Mouse (Mus musculus) layer of hippocampus, postnatal 14 days (tissue): ENCODE data around the gene Sppl3. TPM values are rescaled to one million over a fixed set of nuclear protein-coding genes. Genes with fewer than 3 reads are reported as not detected.
"Not testable (repeated sequence)": the region's sequence is repeated elsewhere in the genome, so short reads cannot be mapped to it uniquely, and the experiment has no call there.

Experiments
- DNase-seq, 2 experiments: peaks; one replicate each; pipeline ENCODE4 v3.0.0; 2021 to 2022; ENCODE audit warnings: low spot score in 2 of 2, mixed read lengths in 1 of 2
- total RNA-seq, 2 experiments: library from RNA; stranded (reverse); gene quantifications; 2 replicates each; pipeline ENCODE4 v1.2.3; 2021

The Sppl3 gene
- total RNA-seq, 2 experiments from 2014 or later: 89.6 to 90.5 TPM

DNA sequence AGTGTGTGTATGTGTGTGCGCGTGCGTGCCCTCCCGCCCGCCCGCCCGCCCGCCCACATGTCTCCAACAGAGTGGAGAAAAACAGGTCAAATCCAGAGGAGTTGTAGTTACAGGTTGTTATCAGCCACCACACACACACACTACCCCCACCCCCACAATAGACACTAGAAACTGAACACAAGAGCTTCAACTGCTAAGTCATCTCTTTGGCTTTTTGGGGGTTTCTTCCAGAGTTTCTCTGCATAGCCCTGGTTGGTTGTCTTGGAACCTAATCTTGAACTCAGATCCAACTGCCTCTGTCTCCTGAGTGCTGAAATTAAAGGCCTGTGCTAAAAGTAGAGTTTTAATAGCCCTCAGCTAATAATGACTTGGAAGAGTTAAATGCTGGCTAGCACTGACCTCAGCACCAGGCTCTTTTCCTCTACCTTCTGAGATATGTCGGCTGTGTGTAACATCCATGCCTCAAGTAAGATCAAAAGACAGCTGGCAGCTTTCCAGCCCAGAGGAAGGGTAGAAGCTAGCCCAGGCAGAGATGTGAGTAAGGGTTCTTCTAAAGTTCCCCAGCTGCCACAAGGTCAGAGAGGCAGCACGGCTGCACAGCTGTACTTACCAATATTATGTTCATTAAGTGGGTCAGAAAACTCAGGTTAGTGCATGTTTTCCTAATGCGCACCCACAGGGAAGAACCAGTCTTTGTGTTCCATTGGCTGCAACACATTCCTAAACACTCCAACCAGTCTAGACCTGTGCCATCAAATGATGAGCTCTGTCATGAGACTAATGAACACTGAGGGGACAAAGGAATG lies 60.4 kb downstream of the Sppl3 start:
- no peak for DNase-seq

GRCm38 (mm10) chr5:115072143-115072542 lies 61.2 kb downstream of the Sppl3 start:
- DNase-seq: peak in 1 of 2 experiments; percentile 39

- not testable (repeated sequence) for DNase-seq
Measured at GRCm38 (mm10) chr5:115073306-115073705, 62.4 kb downstream of the Sppl3 start.

- DNase-seq: no peak
Measured at GRCm38 (mm10) chr5:115074749-115075148, 63.8 kb downstream of the Sppl3 start.

DNA sequence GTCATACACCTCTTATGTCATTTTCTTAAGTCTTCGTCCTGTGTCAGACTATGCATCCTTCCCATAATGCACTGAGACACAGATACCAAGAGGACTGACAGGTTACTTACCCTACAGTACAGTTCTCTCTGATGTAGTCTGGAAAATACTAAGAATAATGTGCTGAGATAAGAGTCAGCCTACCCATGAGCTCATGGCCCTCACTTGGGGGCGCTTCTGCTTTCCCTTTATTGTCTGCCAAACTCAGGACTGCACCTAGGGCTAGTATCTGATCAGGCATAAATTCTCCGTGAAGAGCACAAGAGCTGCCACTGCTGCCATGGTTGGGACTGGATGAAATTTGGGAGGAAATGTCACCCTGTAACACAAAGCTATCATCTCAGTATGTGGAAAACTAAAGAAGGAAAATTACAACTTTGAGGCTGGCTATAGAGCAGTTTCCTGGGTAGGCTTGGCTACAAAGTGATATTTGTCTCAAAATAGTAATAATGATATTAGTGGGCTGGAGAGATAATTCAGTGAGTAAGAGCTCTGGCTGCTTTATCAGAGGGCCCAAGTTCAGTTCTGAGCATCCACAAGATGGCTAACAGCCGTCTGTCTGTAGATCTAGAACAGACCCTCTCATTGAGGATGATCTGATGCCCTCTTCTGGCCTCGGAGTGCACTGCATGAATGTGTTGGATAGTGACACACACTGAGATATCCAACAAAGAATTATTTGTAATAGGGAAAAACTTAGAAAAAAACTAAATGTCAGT lies 65.4 kb downstream of the Sppl3 start:
- DNase-seq: peak; percentile 55 to 70

- DNase-seq: no peak
Measured at GRCm38 (mm10) chr5:115081636-115082035, 70.7 kb downstream of the Sppl3 start.

DNA sequence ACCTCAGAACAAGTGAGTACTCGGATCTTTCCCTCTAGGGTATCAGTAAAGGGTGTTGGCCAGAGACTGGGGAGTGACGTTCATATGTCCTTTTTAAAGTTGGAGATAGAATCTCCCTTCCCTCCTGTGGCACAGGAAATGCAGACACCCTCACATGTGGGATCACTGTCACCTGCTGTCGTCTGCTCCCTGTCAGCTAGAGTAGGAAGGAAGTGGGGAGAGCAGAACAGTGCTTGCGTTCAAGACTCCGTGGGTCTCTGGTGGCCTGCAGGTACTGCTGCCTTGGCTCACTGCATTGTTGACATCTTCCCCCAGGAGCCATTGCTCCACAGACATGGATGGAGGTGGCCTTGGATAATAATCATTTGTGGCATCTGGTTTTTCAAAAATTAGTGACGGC lies 72.6 kb downstream of the Sppl3 start:
- no peak for DNase-seq

- DNase-seq: no peak
Measured at GRCm38 (mm10) chr5:115085675-115086074, 74.7 kb downstream of the Sppl3 start.

DNA sequence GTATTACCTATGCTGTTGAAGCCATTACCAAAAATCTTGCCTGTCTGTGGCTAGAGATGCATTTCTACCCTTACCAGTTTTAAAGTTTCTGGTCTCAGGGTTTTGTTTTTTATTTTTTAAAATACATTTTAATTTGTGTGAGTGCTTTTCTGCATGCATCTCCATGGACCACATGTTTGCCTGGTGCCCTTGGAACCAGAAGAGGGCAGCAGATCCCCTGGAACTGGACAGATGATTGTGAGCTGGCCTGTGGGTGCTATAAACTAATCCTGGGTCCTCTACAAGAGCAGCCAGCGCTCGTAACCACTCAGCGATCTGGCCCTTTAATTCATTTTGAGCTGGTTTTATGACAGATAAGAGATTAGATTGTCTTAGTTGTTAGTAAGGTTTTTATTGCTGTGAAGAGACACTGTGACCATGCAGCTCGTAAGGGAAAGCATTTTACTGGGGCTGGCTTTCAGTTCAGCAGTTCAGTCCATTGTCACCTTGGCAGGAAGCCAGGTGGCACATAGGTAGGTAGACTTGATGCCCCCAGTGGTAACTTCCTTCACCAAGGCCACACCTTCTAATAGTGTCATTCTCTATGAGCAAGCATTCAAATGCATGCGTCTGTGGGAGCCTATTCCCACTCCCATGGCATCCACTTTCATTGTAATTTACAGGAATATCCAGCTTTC lies 78.8 kb downstream of the Sppl3 start:
- no peak for DNase-seq

- DNase-seq: no peak
Measured at GRCm38 (mm10) chr5:115091015-115091414, 80.1 kb downstream of the Sppl3 start.

DNA sequence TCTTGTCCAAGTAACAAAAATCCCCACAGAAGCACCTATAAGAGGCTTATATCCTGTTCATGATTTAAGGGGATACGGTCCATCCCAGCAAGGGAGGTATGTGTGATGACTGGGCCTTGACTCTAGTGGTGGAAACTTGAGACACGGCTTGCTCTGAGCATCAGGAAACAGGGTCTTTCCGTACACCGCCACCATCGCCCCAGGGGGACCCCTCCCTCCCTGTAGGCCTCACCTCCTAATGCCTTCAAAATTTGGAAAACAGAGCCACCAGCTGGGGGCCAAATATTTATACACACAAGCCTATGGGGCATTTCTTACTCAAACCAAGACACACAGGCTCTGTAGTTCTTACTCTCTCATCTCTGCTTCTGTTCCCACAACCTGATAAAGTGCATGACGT lies 80.8 kb downstream of the Sppl3 start:
- no peak for DNase-seq

DNA sequence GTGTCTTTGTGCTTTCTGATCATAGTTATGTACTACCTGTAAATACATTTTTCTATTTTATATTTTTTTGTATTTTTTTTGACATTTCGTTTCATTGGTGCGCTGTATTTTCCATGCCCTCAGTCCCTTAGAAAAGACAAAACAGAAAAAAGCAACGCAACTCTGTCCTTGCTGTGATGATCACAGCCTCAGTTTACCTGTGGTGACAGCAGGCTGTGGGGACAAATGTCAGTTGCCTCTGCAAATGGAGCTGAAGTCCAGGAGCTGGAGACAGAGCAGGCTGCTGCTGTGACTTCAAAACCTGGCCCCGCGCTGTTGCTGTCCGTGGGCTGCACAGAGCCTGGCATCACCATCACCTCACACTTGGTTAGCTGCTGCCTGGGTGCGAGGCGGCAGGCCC lies 87.3 kb downstream of the Sppl3 start, which contains the start of gene Gm10401:
Gene Gm10401 (minus strand): TSS at position 101 of the 400 bp plus-strand sequence.
- DNase-seq: no peak

GRCm38 (mm10) chr5:115099530-115099929 lies 88.6 kb downstream of the Sppl3 start:
- no peak for DNase-seq

DNA sequence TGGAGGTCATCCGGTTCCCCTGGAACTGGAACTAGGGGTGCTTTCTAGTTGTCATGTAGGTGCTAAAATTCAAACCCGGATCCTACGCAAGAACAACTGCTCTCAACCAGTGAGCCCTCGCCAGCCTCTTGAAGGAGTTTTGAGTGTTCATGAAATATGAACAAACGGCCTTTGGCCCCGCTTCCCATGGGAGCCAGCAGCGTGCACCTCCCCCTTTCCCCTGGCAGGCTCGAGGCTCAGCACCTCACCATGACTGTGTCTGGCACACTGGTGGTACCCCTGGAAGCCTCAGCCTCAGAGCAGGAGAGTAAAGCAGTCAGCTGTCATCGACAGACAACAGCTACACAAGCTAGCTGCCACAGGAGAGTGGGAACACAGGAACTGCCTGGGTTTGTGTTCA lies 89.1 kb downstream of the Sppl3 start:
- peak in 1 of 2 experiments; percentile 19 for DNase-seq

DNA sequence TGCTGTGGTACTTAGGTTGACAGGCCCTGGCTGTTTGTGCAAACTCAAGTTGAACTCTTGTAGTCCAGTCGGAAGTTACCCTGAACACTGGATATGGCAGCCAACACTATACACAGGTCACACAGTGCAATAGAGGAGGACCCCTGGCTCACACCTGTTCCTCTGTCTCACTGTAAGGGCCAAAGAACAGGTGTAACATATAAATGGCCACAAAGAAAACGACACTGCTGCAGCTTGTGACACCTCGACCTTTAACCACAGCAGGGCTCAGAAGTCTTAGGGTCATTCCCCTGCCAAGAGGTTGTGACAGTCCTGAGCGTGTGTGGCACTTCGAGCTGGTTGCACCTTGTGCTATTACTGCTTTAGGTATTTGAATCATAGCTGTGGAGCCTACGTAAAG lies 89.5 kb downstream of the Sppl3 start:
- no peak for DNase-seq

GRCm38 (mm10) chr5:115102231-115102630 lies 91.3 kb downstream of the Sppl3 start:
- DNase-seq: no peak

- not testable (repeated sequence) for DNase-seq
Measured at GRCm38 (mm10) chr5:115103253-115103652, 92.3 kb downstream of the Sppl3 start.

DNA sequence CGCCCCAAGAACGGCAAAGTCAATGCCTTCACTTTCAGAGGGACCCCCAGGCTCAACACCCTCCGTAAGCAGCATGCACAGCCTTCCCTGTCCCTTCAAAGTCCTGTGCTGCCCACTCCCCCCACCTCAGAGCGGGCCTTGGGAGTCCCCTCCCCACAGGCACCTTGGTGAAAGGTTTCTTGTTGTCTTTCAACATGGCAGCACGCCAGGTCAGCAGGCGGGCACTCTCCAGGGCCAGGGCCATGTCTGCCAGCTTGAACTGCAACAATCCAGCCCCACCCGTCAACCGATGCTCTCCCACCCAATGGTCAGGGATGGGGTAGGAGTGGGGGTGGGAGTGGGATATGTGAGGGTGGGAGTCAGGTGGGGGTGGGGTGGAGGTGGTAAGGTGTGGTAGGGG lies 100.2 kb downstream of the Sppl3 start:
- DNase-seq: no peak

GRCm38 (mm10) chr5:115113244-115113643 lies 102.3 kb downstream of the Sppl3 start:
- DNase-seq: no peak

GRCm38 (mm10) chr5:115114501-115114900 lies 103.6 kb downstream of the Sppl3 start:
- no peak for DNase-seq

- DNase-seq: no peak
Measured at GRCm38 (mm10) chr5:115116426-115116825, 105.5 kb downstream of the Sppl3 start.

GRCm38 (mm10) chr5:115117467-115117866 lies 106.5 kb downstream of the Sppl3 start:
- DNase-seq: no peak
